Mouse (Mus musculus): Measurements from ENCODE around the gene 4930522H14Rik. TPM values are rescaled to one million over a fixed set of nuclear protein-coding genes. Genes with fewer than 3 reads are reported as not detected.

The 4930522H14Rik gene
- total and polyA plus RNA-seq, 3 experiments, result not detected

- TF ChIP-seq POLR2AphosphoS5 (IDR thresholded peaks at IDR 0.05; ENCODE audit: borderline replicate concordance, low read depth, low read length), result no peak
- no peak for TF ChIP-seq ELF1 (IDR thresholded peaks at IDR 0.05; ENCODE audit: low read depth, low read length)
- peak; percentile 82 to 85 for TF ChIP-seq POLR2A (IDR thresholded peaks at IDR 0.05; ENCODE audit: control insufficient read depth in 1 of 2, insufficient read depth in 1 of 2, low read depth in 1 of 2, low read length in 2 of 2, poor library complexity in 1 of 2)
- peak; percentile 43; the same call in 1 of the 2 replicates for TF ChIP-seq TCF12 (IDR thresholded peaks at IDR 0.05; ENCODE audit: low read depth, low read length)
- peak; percentile 24; the same call in 1 of the 2 replicates for TF ChIP-seq SIN3A (IDR thresholded peaks at IDR 0.05; ENCODE audit: low read length)
- TF ChIP-seq RCOR1 (IDR thresholded peaks at IDR 0.05; ENCODE audit: low read depth, low read length), result no peak
Measured at GRCm38 (mm10) chr4:109476554-109477014, 54.5 kb downstream of the 4930522H14Rik start (continued).

GRCm38 (mm10) chr4:109475577-109476553, 55.2 kb downstream of the 4930522H14Rik start:
- no peaks in the 10 kb centered on the region for H3K9me3 ChIP-seq (replicated peaks; ENCODE audit: insufficient read depth, low read length)
- peaks cover 0 to 30% of the 10 kb centered on the region in 2 experiments; a peak in 2 of 4 replicates for H3K36me3 ChIP-seq (ENCODE audit: control insufficient read depth in 1 of 2, insufficient read depth in 2 of 2, low read length in 2 of 2)
- TF ChIP-seq BHLHE40 (IDR thresholded peaks at IDR 0.05; ENCODE audit: borderline replicate concordance, low read depth, low read length) (0 out of 2 replicates have a peak, but pooled peaks have one; percentile 17), USF1 (IDR thresholded peaks at IDR 0.05; ENCODE audit: low read depth, low read length) (no peak), POLR2AphosphoS2 (IDR thresholded peaks at IDR 0.05; ENCODE audit: low read length) (no peak), ZNF384 (IDR thresholded peaks at IDR 0.05; ENCODE audit: low read depth, low read length) (no peak), ETS1 (IDR thresholded peaks at IDR 0.05; ENCODE audit: low read depth, low read length) (0 out of 2 replicates have a peak, but pooled peaks have one; percentile 15), POLR2AphosphoS5 (IDR thresholded peaks at IDR 0.05; ENCODE audit: borderline replicate concordance, low read depth, low read length) (no peak), NRF1 (IDR thresholded peaks at IDR 0.05; ENCODE audit: insufficient read depth, low read depth, low read length, poor library complexity, severe bottlenecking) (no peak), MAZ (IDR thresholded peaks at IDR 0.05; ENCODE audit: low read depth, low read length) (no peak), MAX (IDR thresholded peaks at IDR 0.05; ENCODE audit: low read length) (0 out of 2 replicates have a peak, but pooled peaks have one; percentile 15), TBP (IDR thresholded peaks at IDR 0.05; ENCODE audit: low read depth, low read length) (0 out of 2 replicates have a peak, but pooled peaks have one; percentile 6), MXI1 (IDR thresholded peaks at IDR 0.05; ENCODE audit: low read depth, low read length) (peak; percentile 52; the same call in 1 of the 2 replicates)
- H3K4me3 ChIP-seq (ENCODE audit: control insufficient read depth in 1 of 2, insufficient read depth in 1 of 2, low read depth in 2 of 2, low read length in 2 of 2), result peak overlapping the region; percentile 100
- peak overlapping the region; percentile 79 for H3K27ac ChIP-seq (ENCODE audit: control insufficient read depth, low read depth, low read length)
- H3K4me1 ChIP-seq (ENCODE audit: control insufficient read depth in 1 of 2, insufficient read depth in 2 of 2, low read length in 2 of 2), result peaks cover 13 to 15% of the 10 kb centered on the region in 2 experiments
- peak; percentile 59 for DNase-seq (ENCODE audit: low read depth, low spot score)
- H3K9ac ChIP-seq (ENCODE audit: control insufficient read depth, low read depth, low read length, poor library complexity, severe bottlenecking), result peak overlapping the region; percentile 100
- H3K79me2 ChIP-seq (ENCODE audit: control insufficient read depth, insufficient read depth, low read length, poor library complexity), result peaks cover 32% of the 10 kb centered on the region
- H3K27me3 ChIP-seq (ENCODE audit: control insufficient read depth in 1 of 2, insufficient read depth in 2 of 2, low read length in 2 of 2), result peaks cover 0 to 3% of the 10 kb centered on the region in 2 experiments; a peak in 3 of 4 replicates
